Mouse (Mus musculus): Measurements from ENCODE around the gene Gm21256.
"Not testable (repeated sequence)": the region's sequence is repeated elsewhere in the genome, so short reads cannot be mapped to it uniquely, and the experiment has no call there.

Gm21256 gene

DNA sequence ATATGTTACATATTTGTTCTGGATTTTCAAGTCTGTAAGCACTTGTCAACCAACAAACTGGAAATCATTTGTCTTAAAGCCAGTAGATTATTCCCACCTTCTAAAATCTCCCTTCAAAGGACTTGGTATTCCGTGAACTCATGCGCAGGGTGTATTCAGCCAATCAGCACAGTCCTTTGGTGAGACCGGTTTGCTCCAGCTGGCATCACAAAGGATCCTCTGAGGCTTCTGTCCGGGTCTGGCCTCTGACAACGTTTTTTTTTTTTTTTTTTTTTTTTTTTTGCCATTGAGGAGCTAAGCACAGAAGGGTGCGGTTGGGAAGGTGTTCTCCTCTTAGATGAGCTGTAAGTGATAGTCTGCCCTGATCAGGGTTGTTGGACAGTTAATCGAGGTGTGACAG lies at the start of gene Gm21256:
Gene Gm21256, plus strand, starts transcription at position 301 of the 400 bp plus-strand sequence.
- CTCF ChIA-PET = not testable (repeated sequence)

Data from spleen, embryonic (tissue).